Mouse (Mus musculus): ENCODE results near the gene Psenen. TPM values are rescaled to one million over a fixed set of nuclear protein-coding genes. Genes with fewer than 3 reads are reported as not detected.

Gene Psenen
- polyA plus RNA-seq, 1 experiment from 2014 or later: 113 TPM

DNA sequence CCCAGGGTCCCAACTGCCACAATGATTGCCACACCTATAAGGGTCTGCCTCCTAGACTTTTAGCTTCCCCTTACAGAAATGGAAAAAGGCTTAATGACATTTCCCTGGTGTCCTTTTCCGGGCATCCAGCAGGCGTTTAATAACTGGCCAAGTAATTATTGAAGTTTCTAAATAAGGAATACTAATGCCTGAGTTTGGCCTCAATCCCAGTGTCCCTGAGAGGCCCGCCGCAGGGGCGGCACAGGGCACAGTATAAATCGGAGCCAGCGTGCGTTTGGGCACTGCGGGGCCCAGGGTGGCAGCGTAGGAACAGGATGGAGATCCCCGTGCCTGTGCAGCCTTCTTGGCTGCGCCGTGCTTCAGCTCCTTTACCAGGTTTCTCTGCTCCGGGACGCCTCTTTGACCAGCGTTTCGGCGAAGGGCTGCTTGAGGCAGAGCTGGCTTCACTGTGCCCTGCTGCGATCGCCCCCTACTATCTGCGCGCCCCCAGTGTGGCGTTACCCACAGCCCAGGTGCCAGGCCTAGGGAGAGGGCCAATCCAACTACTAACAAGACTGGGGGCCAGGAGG is 10.3 kb downstream of the Psenen start:
- Histone ChIP-seq H3K9me3 (ENCODE audit: control insufficient read depth, low read length) (no peaks in the 10 kb centered on the region), H3K9ac (ENCODE audit: low read depth, low read length) (peak overlapping the region; percentile 76), H3K36me3 (ENCODE audit: control insufficient read depth, insufficient read depth, low read length) (peaks cover 49% of the 10 kb centered on the region), H3K27ac (replicated peaks; ENCODE audit: low read depth, low read length) (peak overlapping the region; percentile 98), H3K4me1 (ENCODE audit: control insufficient read depth, insufficient read depth, low read length) (peaks cover 12% of the 10 kb centered on the region), H3K27me3 (replicated peaks; ENCODE audit: control insufficient read depth, insufficient read depth, low read length) (no peaks in the 10 kb centered on the region), H3K4me3 (ENCODE audit: low read depth, low read length) (peak overlapping the region; percentile 65), H3K4me2 (ENCODE audit: low read depth, low read length) (peak overlapping the region; percentile 95)
- 5% methylated on average over 23 of the region's 23 CpGs for WGBS
- DNase-seq (ENCODE audit: low spot score) (peak; percentile 54), ATAC-seq (ENCODE audit: low read depth) (no peak)

DNA sequence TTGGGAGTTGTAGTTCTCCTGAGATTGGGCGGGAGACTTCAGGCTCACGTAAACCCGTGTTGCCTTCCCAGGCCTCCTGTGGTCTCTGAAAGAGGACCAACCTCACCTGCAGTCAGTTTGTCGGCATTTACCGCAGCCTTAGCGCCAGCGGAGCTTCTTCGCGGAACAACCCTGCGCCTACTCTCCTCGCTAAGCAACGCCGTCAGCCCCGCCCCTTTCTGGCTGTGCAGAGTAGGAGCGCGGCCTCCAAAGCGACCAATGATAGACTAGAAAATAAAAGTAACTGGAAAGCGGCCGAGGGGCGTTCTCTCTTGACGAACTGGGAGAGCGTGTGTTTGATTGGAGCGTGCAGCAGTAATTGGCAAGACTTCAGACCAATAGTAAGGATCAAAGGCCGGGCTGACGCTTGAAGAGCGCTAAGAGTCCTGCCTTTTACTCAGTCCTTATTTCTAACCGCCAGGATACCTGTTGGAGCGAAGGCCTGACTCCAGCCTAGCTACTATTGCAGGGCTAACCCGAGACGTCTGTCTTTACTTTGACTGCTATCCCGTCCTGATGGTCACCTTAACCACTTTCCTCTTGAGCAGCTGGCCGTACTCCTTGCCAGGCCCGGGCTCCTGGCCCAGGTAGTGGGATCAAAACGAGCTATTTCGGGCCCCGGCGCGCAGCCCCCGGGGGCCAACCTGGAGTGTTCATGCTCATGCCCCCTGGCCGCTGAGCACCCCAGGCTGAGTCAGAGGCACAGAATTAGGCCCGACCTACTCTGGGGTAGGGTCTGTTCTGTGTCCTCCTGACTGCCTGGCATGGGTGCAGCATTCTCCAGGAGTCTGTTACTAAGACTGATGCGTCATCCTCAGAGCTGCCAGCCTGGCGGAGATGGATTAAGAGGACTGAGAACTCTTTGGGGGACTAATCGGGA is 11.1 kb downstream of the Psenen start, which contains the start of the genes Hspb6 and Proser3:
Gene Hspb6, plus strand, starts transcription at position 77 of the 919 bp plus-strand sequence.
Gene Proser3, minus strand, starts transcription at position 198 of the 919 bp plus-strand sequence.
- WGBS: under 1% methylated on average over 44 of the region's 44 CpGs
- Histone ChIP-seq H3K9me3 (ENCODE audit: control insufficient read depth, low read length) (no peaks in the 10 kb centered on the region), H3K4me1 (ENCODE audit: control insufficient read depth, insufficient read depth, low read length) (peaks cover 11% of the 10 kb centered on the region), H3K4me2 (ENCODE audit: low read depth, low read length) (peak within 1 kb of the TSS; percentile 95), H3K27me3 (replicated peaks; ENCODE audit: control insufficient read depth, insufficient read depth, low read length) (no peaks in the 10 kb centered on the region), H3K9ac (ENCODE audit: low read depth, low read length) (peak within 1 kb of the TSS; percentile 76), H3K4me3 (ENCODE audit: low read depth, low read length) (peak within 1 kb of the TSS; percentile 65), H3K27ac (replicated peaks; ENCODE audit: low read depth, low read length) (peak within 1 kb of the TSS; percentile 98), H3K36me3 (ENCODE audit: control insufficient read depth, insufficient read depth, low read length) (peaks cover 49% of the 10 kb centered on the region)
- DNase-seq (ENCODE audit: low spot score) (peak; percentile 100), ATAC-seq (ENCODE audit: low read depth) (peak; percentile 97)

DNA sequence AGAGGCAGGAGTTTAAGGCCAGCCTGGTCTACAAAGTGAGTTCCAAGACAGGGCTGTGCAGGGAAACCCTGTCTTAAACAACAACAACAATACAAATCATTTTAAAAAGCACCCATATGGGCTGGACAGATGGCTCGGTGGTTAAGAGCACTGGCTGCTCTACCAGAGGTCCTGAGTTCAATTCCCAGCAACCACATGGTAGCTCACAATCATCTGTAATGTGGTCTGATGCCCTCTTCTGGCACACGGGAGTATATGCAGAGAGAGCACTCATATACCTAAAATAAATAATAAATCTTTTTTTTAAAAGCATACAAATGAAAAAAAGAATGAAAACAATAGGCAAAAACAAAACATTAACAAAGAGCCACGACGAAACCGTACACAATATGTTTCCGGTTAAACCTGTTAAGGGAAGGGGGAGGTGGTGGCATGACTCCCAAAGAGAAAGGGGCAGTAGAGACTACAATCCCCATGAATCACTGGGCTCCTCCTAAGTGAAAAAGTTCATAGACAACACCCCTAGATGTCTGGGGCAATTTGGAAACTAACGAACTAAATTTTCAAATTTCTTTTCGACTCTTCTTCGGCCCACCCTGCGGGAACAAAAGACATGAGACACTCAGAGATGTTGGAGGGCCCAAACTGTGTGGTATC is 11.9 kb downstream of the Psenen start:
- H3K4me1 ChIP-seq (ENCODE audit: control insufficient read depth, insufficient read depth, low read length): peaks cover 11% of the 10 kb centered on the region

GRCm38 (mm10) chr7:30550603-30551002 is 12.8 kb downstream of the Psenen start:
- 100% methylated on average over 1 of the region's 1 CpGs for WGBS
- H3K4me3 ChIP-seq (ENCODE audit: low read depth, low read length): no peak overlapping the region
- no peak overlapping the region for H3K27ac ChIP-seq (replicated peaks; ENCODE audit: low read depth, low read length)
- peaks cover 11% of the 10 kb centered on the region for H3K4me1 ChIP-seq (ENCODE audit: control insufficient read depth, insufficient read depth, low read length)
- no peak for ATAC-seq (ENCODE audit: low read depth)
- H3K36me3 ChIP-seq (ENCODE audit: control insufficient read depth, insufficient read depth, low read length): peaks cover 45% of the 10 kb centered on the region
- DNase-seq (ENCODE audit: low spot score): no peak
- H3K9me3 ChIP-seq (ENCODE audit: control insufficient read depth, low read length): no peaks in the 10 kb centered on the region
- H3K27me3 ChIP-seq (replicated peaks; ENCODE audit: control insufficient read depth, insufficient read depth, low read length): no peaks in the 10 kb centered on the region
- H3K9ac ChIP-seq (ENCODE audit: low read depth, low read length): no peak overlapping the region
- no peak overlapping the region for H3K4me2 ChIP-seq (ENCODE audit: low read depth, low read length)

More for the DNA sequence above, 11.9 kb downstream of the Psenen start:
- Histone ChIP-seq H3K9ac (ENCODE audit: low read depth, low read length) (peak overlapping the region; percentile 76), H3K27ac (replicated peaks; ENCODE audit: low read depth, low read length) (peak overlapping the region; percentile 98), H3K4me3 (ENCODE audit: low read depth, low read length) (peak overlapping the region; percentile 65), H3K27me3 (replicated peaks; ENCODE audit: control insufficient read depth, insufficient read depth, low read length) (no peaks in the 10 kb centered on the region), H3K9me3 (ENCODE audit: control insufficient read depth, low read length) (no peaks in the 10 kb centered on the region), H3K4me2 (ENCODE audit: low read depth, low read length) (peak overlapping the region; percentile 95), H3K36me3 (ENCODE audit: control insufficient read depth, insufficient read depth, low read length) (peaks cover 46% of the 10 kb centered on the region)
- DNase-seq (ENCODE audit: low spot score) (peak; percentile 91), ATAC-seq (ENCODE audit: low read depth) (peak; percentile 74)
- WGBS: 3% methylated on average over 10 of the region's 10 CpGs

DNA sequence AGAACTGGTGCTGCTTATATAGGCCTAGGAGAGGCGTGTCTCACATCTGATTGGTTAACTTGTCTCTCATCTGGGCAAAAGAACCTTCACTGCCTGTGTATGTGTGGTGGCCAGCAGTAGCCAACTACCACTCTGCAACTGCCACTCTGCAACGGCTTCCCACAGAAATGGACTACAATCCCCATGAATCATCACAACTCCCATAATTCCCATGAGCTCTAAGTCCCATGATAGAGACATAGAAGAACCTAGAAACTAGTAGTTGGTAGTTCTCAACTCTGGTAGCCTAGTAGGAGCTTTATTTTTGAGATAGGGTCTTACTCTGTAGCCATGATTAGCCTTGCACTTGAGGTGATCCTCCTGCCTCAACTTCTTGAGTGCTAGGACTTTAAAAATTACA is 13.5 kb downstream of the Psenen start:
- 83% methylated on average over 2 of the region's 2 CpGs for WGBS
- DNase-seq (ENCODE audit: low spot score): no peak
- Histone ChIP-seq H3K27ac (replicated peaks; ENCODE audit: low read depth, low read length) (no peak overlapping the region), H3K4me2 (ENCODE audit: low read depth, low read length) (no peak overlapping the region), H3K4me3 (ENCODE audit: low read depth, low read length) (no peak overlapping the region), H3K27me3 (replicated peaks; ENCODE audit: control insufficient read depth, insufficient read depth, low read length) (no peaks in the 10 kb centered on the region), H3K36me3 (ENCODE audit: control insufficient read depth, insufficient read depth, low read length) (peaks cover 44% of the 10 kb centered on the region), H3K9me3 (ENCODE audit: control insufficient read depth, low read length) (no peaks in the 10 kb centered on the region), H3K9ac (ENCODE audit: low read depth, low read length) (no peak overlapping the region), H3K4me1 (ENCODE audit: control insufficient read depth, insufficient read depth, low read length) (peaks cover 11% of the 10 kb centered on the region)
- no peak for ATAC-seq (ENCODE audit: low read depth)

DNA sequence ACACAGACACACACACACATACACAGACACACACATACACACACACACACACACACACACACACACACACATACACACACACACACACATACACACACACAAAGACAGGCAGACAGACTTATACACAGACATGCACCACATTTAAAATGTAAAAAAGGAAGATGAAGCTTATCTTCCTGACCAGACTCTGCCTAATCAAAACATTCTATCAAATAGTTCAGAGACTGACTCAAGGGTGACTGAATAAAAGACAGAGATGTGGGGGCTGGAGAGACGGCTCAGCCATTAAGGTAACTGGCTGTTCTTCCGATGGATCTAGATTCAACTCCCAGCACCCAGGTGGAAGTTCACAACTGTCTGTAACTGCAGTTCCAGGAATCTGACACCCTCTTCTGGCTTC is 19.1 kb downstream of the Psenen start:
- Histone ChIP-seq H3K27ac (replicated peaks; ENCODE audit: low read depth, low read length) (no peak overlapping the region), H3K27me3 (replicated peaks; ENCODE audit: control insufficient read depth, insufficient read depth, low read length) (no peaks in the 10 kb centered on the region), H3K4me2 (ENCODE audit: low read depth, low read length) (no peak overlapping the region), H3K4me1 (ENCODE audit: control insufficient read depth, insufficient read depth, low read length) (no peaks in the 10 kb centered on the region), H3K9ac (ENCODE audit: low read depth, low read length) (no peak overlapping the region), H3K4me3 (ENCODE audit: low read depth, low read length) (no peak overlapping the region), H3K9me3 (ENCODE audit: control insufficient read depth, low read length) (no peaks in the 10 kb centered on the region), H3K36me3 (ENCODE audit: control insufficient read depth, insufficient read depth, low read length) (peaks cover 66% of the 10 kb centered on the region)
- ATAC-seq (ENCODE audit: low read depth) (no peak), DNase-seq (ENCODE audit: low spot score) (no peak)
- WGBS: 84% methylated on average over 2 of the region's 2 CpGs

DNA sequence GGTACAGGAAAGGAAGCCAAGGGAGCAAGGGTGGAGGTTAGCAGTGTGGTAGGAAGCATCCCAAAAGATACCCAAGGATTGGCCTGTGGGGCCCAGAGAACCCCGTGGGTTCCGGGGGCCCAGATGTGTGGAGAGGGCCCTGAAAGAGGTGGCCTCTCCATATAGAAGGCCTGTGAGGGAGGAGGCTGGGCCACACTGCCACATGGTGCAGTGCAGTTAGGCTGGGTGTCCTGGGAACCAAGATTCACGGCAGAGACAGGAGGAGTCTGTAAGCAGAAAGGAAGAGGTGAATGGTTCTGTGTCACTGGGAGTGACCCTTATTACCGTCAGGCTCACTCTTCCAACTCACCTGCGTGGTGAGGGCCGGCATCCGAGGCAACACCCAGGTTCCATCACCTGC is 22.9 kb downstream of the Psenen start:
- WGBS: 87% methylated on average over 7 of the region's 7 CpGs
- H3K9ac ChIP-seq (ENCODE audit: low read depth, low read length): no peak overlapping the region
- DNase-seq (ENCODE audit: low spot score): no peak
- H3K4me1 ChIP-seq (ENCODE audit: control insufficient read depth, insufficient read depth, low read length): no peaks in the 10 kb centered on the region
- H3K9me3 ChIP-seq (ENCODE audit: control insufficient read depth, low read length): no peaks in the 10 kb centered on the region
- H3K27me3 ChIP-seq (replicated peaks; ENCODE audit: control insufficient read depth, insufficient read depth, low read length): no peaks in the 10 kb centered on the region
- no peak overlapping the region for H3K27ac ChIP-seq (replicated peaks; ENCODE audit: low read depth, low read length)
- H3K4me3 ChIP-seq (ENCODE audit: low read depth, low read length): no peak overlapping the region
- no peak for ATAC-seq (ENCODE audit: low read depth)
- peaks cover 40% of the 10 kb centered on the region for H3K36me3 ChIP-seq (ENCODE audit: control insufficient read depth, insufficient read depth, low read length)
- H3K4me2 ChIP-seq (ENCODE audit: low read depth, low read length): no peak overlapping the region

Measured in embryonic facial prominence, embryonic 14.5 days (tissue).